Mouse (Mus musculus) small intestine, adult 2 months (tissue): ENCODE results near the gene Itga9. TPM values are rescaled to one million over a fixed set of nuclear protein-coding genes. Genes with fewer than 3 reads are reported as not detected.

Experiments used
- H3K27ac ChIP-seq: fragments of 200-500 bp; 2 replicates; pipeline ENCODE4 v1.5.1; 2012; ENCODE audit warnings: low read depth, low read length, control low read depth, inconsistent platforms; ENCODE audit not compliant: insufficient read depth
- H3K27me3 ChIP-seq: fragments of 200-500 bp; 2 replicates; pipeline ENCODE4 v1.6.1; 2012; ENCODE audit warnings: mild to moderate bottlenecking, moderate library complexity, low read length, inconsistent platforms; ENCODE audit not compliant: control insufficient read depth, insufficient read depth
- H3K36me3 ChIP-seq: fragments of 200-500 bp; 2 replicates; pipeline ENCODE4 v1.6.1; 2012; ENCODE audit warnings: mild to moderate bottlenecking, low read length, control low read depth, inconsistent platforms; ENCODE audit not compliant: control insufficient read depth, insufficient read depth
- H3K4me1 ChIP-seq: fragments of 200-500 bp; 2 replicates; pipeline ENCODE4 v1.6.1; 2012; ENCODE audit warnings: low read length, inconsistent platforms, mixed read lengths; ENCODE audit not compliant: control insufficient read depth, insufficient read depth, insufficient read length
- H3K4me3 ChIP-seq: fragments of 200-500 bp; 2 replicates; pipeline ENCODE4 v1.5.1; 2012; ENCODE audit warnings: low read depth, mild to moderate bottlenecking, control low read depth, inconsistent platforms, low read length, moderate library complexity
- CTCF ChIP-seq: fragments of 200-500 bp; IDR thresholded peaks from 2 replicates; pipeline ENCODE4 v1.5.1; 2012; ENCODE audit warnings: low read depth, mild to moderate bottlenecking, control low read depth, inconsistent platforms, low read length, moderate library complexity, mixed read lengths; ENCODE audit not compliant: insufficient replicate concordance, insufficient read length; ENCODE audit errors: extremely low read depth
- POLR2A ChIP-seq: fragments of 200-500 bp; IDR thresholded peaks from 2 replicates; pipeline ENCODE4 v1.6.1; 2012; ENCODE audit warnings: low read depth, mild to moderate bottlenecking, control low read depth, inconsistent platforms, low read length, moderate library complexity
- WGBS: fragments of 180-500 bp; shearing (Covaris S2); methylation state at CpG from one replicate; pipeline ENCODE4 v1.1.7; 2018; 5-methylcytosine and 5-hydroxymethylcytosine counted together
- polyA plus RNA-seq: library from polyadenylated mRNA; depleted of rRNA; stranded (reverse); fragments of >200 nt; gene quantifications from 2 replicates; pipeline ENCODE4 v1.2.3, GENCODE M21; 2012

Gene Itga9
- polyA plus RNA-seq, 1 experiment: 8.0 TPM

- peak overlapping the region; percentile 49 for H3K27ac ChIP-seq
- WGBS: 73% methylated on average over 6 of the region's 6 CpGs
- H3K36me3 ChIP-seq: no peaks in the 10 kb centered on the region
- H3K4me3 ChIP-seq: no peak overlapping the region
- H3K27me3 ChIP-seq: no peaks in the 10 kb centered on the region
- TF ChIP-seq CTCF (no peak), POLR2A (no peak)
- no peaks in the 10 kb centered on the region; the same call in 1 of the 2 replicates for H3K4me1 ChIP-seq
Measured at GRCm38 (mm10) chr9:118891068-118891467, 284.6 kb downstream of the Itga9 start.

- TF ChIP-seq CTCF: no peak
- no peak for TF ChIP-seq POLR2A
- Histone ChIP-seq H3K4me1 (no peaks in the 10 kb centered on the region; the same call in 1 of the 2 replicates), H3K36me3 (no peaks in the 10 kb centered on the region), H3K27ac (peak overlapping the region; percentile 49), H3K27me3 (no peaks in the 10 kb centered on the region), H3K4me3 (no peak overlapping the region)
- 83% methylated on average over 9 of the region's 9 CpGs for WGBS
Measured at GRCm38 (mm10) chr9:118891593-118891992, 285.1 kb downstream of the Itga9 start.

GRCm38 (mm10) chr9:118895101-118895500 lies 288.6 kb downstream of the Itga9 start:
- Histone ChIP-seq H3K4me3 (no peak overlapping the region), H3K36me3 (no peaks in the 10 kb centered on the region), H3K4me1 (no peaks in the 10 kb centered on the region; the same call in 1 of the 2 replicates), H3K27ac (no peak overlapping the region), H3K27me3 (no peaks in the 10 kb centered on the region)
- 73% methylated on average over 2 of the region's 2 CpGs for WGBS
- TF ChIP-seq POLR2A (no peak), CTCF (no peak)

GRCm38 (mm10) chr9:118900677-118901076 lies 294.2 kb downstream of the Itga9 start:
- no peaks in the 10 kb centered on the region for H3K36me3 ChIP-seq
- TF ChIP-seq POLR2A (no peak), CTCF (no peak)
- no peak overlapping the region for H3K4me3 ChIP-seq
- H3K4me1 ChIP-seq: no peaks in the 10 kb centered on the region
- 68% methylated on average over 2 of the region's 2 CpGs for WGBS
- H3K27ac ChIP-seq: no peak overlapping the region
- H3K27me3 ChIP-seq: no peaks in the 10 kb centered on the region

- no peak overlapping the region for H3K4me3 ChIP-seq
- H3K27me3 ChIP-seq: no peaks in the 10 kb centered on the region
- H3K27ac ChIP-seq: no peak overlapping the region
- H3K36me3 ChIP-seq: no peaks in the 10 kb centered on the region
- TF ChIP-seq POLR2A (no peak), CTCF (no peak)
- no peaks in the 10 kb centered on the region for H3K4me1 ChIP-seq
- 67% methylated on average over 6 of the region's 6 CpGs for WGBS
Measured at GRCm38 (mm10) chr9:118901917-118902316, 295.4 kb downstream of the Itga9 start.

GRCm38 (mm10) chr9:118907934-118908620 lies 301.6 kb downstream of the Itga9 start:
- Histone ChIP-seq H3K4me1 (no peaks in the 10 kb centered on the region), H3K27ac (no peak overlapping the region), H3K36me3 (no peaks in the 10 kb centered on the region), H3K4me3 (no peak overlapping the region), H3K27me3 (no peaks in the 10 kb centered on the region)
- peak; percentile 95; the same call in 1 of the 2 replicates for TF ChIP-seq CTCF
- no peak for TF ChIP-seq POLR2A
- WGBS: 47% methylated on average over 18 of the region's 18 CpGs

- Histone ChIP-seq H3K36me3 (no peaks in the 10 kb centered on the region), H3K4me3 (no peak overlapping the region), H3K27me3 (no peaks in the 10 kb centered on the region), H3K27ac (no peak overlapping the region), H3K4me1 (no peaks in the 10 kb centered on the region)
- 78% methylated on average over 9 of the region's 9 CpGs for WGBS
- no peak for TF ChIP-seq POLR2A
- TF ChIP-seq CTCF: no peak
Measured at GRCm38 (mm10) chr9:118913048-118913447, 306.6 kb downstream of the Itga9 start.

GRCm38 (mm10) chr9:118913613-118914012 lies 307.1 kb downstream of the Itga9 start:
- Histone ChIP-seq H3K27ac (no peak overlapping the region), H3K4me1 (no peaks in the 10 kb centered on the region), H3K27me3 (no peaks in the 10 kb centered on the region), H3K4me3 (no peak overlapping the region), H3K36me3 (no peaks in the 10 kb centered on the region)
- 34% methylated on average over 3 of the region's 3 CpGs for WGBS
- TF ChIP-seq CTCF: no peak
- no peak for TF ChIP-seq POLR2A
